Mouse (Mus musculus) MEL (cell line): ENCODE results near the gene Tmem151a. TPM values are rescaled to one million over a fixed set of nuclear protein-coding genes. Genes with fewer than 3 reads are reported as not detected.
A peak's percentile ranks its signal among the peaks of the same experiment; 100 is the strongest.

Experiments
- DNase-seq: peaks from one replicate; pipeline ENCODE4 v3.0.0; 2011; ENCODE audit warnings: low read depth, low spot score
- H3K27ac ChIP-seq: 2 replicates; pipeline ENCODE4 v1.5.1; 2012; ENCODE audit warnings: low read depth, mild to moderate bottlenecking, control low read depth, low read length, moderate library complexity; ENCODE audit not compliant: control insufficient read depth
- H3K27me3 ChIP-seq, 2 experiments: fragments of 150-350 bp in 1 of 2; sonication (generic) in 1 of 2; 2 replicates each; pipeline ENCODE4 v1.6.1; 2012; ENCODE audit warnings: low read length in 2 of 2, mild to moderate bottlenecking in 2 of 2, improper control_type of control experiment in 1 of 2, moderate library complexity in 1 of 2; ENCODE audit not compliant: insufficient read depth in 2 of 2, control insufficient read depth in 1 of 2
- H3K36me3 ChIP-seq, 2 experiments: 2 replicates each; pipeline ENCODE4 v1.6.1; 2012 to 2014; ENCODE audit warnings: low read length in 2 of 2, improper control_type of control experiment in 1 of 2, inconsistent platforms in 1 of 2, mild to moderate bottlenecking in 1 of 2; ENCODE audit not compliant: insufficient read depth in 2 of 2, control insufficient read depth in 1 of 2
- H3K4me1 ChIP-seq, 2 experiments: fragments of 150-350 bp in 1 of 2; sonication (generic) in 1 of 2; 2 replicates each; pipeline ENCODE4 v1.6.1; 2012; ENCODE audit warnings: low read length in 2 of 2, improper control_type of control experiment in 1 of 2, mild to moderate bottlenecking in 1 of 2; ENCODE audit not compliant: insufficient read depth in 2 of 2, control insufficient read depth in 1 of 2
- H3K4me3 ChIP-seq, 2 experiments: fragments of 150-350 bp in 1 of 2; sonication (generic) in 1 of 2; 2 replicates each; pipeline ENCODE4 v1.5.1; 2012; ENCODE audit warnings: low read depth in 2 of 2, low read length in 2 of 2, mild to moderate bottlenecking in 2 of 2, moderate library complexity in 2 of 2, control low read depth in 1 of 2, improper control_type of control experiment in 1 of 2; ENCODE audit not compliant: control insufficient read depth in 1 of 2, insufficient read depth in 1 of 2
- H3K79me2 ChIP-seq: 2 replicates; pipeline ENCODE4 v1.6.1; 2012; ENCODE audit warnings: mild to moderate bottlenecking, low read length, moderate library complexity; ENCODE audit not compliant: control insufficient read depth, poor library complexity, insufficient read depth
- H3K9ac ChIP-seq: 2 replicates; pipeline ENCODE4 v1.6.1; 2012; ENCODE audit warnings: low read depth, mild to moderate bottlenecking, control low read depth, low read length, moderate library complexity; ENCODE audit not compliant: control insufficient read depth, poor library complexity, severe bottlenecking
- H3K9me3 ChIP-seq: fragments of 150-350 bp; sonication (generic); replicated peaks from 2 replicates; pipeline ENCODE4 v1.6.1; 2012; ENCODE audit warnings: mild to moderate bottlenecking, low read length, improper control_type of control experiment, moderate library complexity; ENCODE audit not compliant: insufficient read depth
- CTCF ChIP-seq, 3 experiments: IDR thresholded peaks in 2 of 3; conservative IDR thresholded peaks in 1 of 3; 2 replicates each; pipeline ENCODE4 v1.5.1; 2011 to 2012; ENCODE audit warnings: low read length in 3 of 3, low read depth in 2 of 3, mild to moderate bottlenecking in 2 of 3, improper control_type of control experiment in 1 of 3, inconsistent platforms in 1 of 3, mixed read lengths in 1 of 3, moderate library complexity in 1 of 3; ENCODE audit not compliant: control insufficient read depth in 1 of 3, insufficient read depth in 1 of 3, poor library complexity in 1 of 3, severe bottlenecking in 1 of 3
- E2F4 ChIP-seq: IDR thresholded peaks from 2 replicates; pipeline ENCODE4 v1.6.1; 2011; ENCODE audit warnings: low read depth, low read length, improper control_type of control experiment, borderline replicate concordance
- EP300 ChIP-seq, 2 experiments: IDR thresholded peaks; 2 replicates each; pipeline ENCODE4 v1.6.1; 2011; ENCODE audit warnings: improper control_type of control experiment in 2 of 2, low read length in 2 of 2, low read depth in 1 of 2, mild to moderate bottlenecking in 1 of 2
- GABPA ChIP-seq: IDR thresholded peaks from 2 replicates; pipeline ENCODE4 v1.6.1; 2012; ENCODE audit warnings: low read depth, mild to moderate bottlenecking, inconsistent platforms, low read length, improper control_type of control experiment, moderate library complexity
- GATA1 ChIP-seq: IDR thresholded peaks from 2 replicates; pipeline ENCODE4 v1.6.1; 2011; ENCODE audit warnings: low read depth, low read length, improper control_type of control experiment
- HCFC1 ChIP-seq: IDR thresholded peaks from 2 replicates; pipeline ENCODE4 v1.6.1; 2012; ENCODE audit warnings: low read depth, mild to moderate bottlenecking, inconsistent platforms, low read length, improper control_type of control experiment, moderate library complexity
- KAT2A ChIP-seq: conservative IDR thresholded peaks from 2 replicates; pipeline ENCODE4 v1.6.1; 2012; ENCODE audit warnings: low read depth, low read length, improper control_type of control experiment, inconsistent platforms
- MAFK ChIP-seq: IDR thresholded peaks from 2 replicates; pipeline ENCODE4 v1.6.1; 2011; ENCODE audit warnings: low read depth, mild to moderate bottlenecking, low read length, improper control_type of control experiment, borderline replicate concordance
- MYC ChIP-seq: IDR thresholded peaks from 2 replicates; pipeline ENCODE4 v1.6.1; 2011; ENCODE audit warnings: low read depth, mild to moderate bottlenecking, low read length, improper control_type of control experiment, moderate library complexity
- NRF1 ChIP-seq: IDR thresholded peaks from 2 replicates; pipeline ENCODE4 v1.6.1; 2014; ENCODE audit warnings: low read depth, mild to moderate bottlenecking, inconsistent platforms, low read length, improper control_type of control experiment, moderate library complexity; ENCODE audit not compliant: poor library complexity, insufficient read depth, severe bottlenecking
- POLR2AphosphoS2 ChIP-seq: IDR thresholded peaks from 2 replicates; pipeline ENCODE4 v1.6.1; 2011; ENCODE audit warnings: low read length, improper control_type of control experiment
- POLR2AphosphoS5 ChIP-seq: IDR thresholded peaks from 2 replicates; pipeline ENCODE4 v1.6.1; 2012; ENCODE audit warnings: low read depth, borderline replicate concordance, mild to moderate bottlenecking, inconsistent platforms, low read length, moderate library complexity, mixed read lengths
- RAD21 ChIP-seq: IDR thresholded peaks from 2 replicates; pipeline ENCODE4 v1.6.1; 2011; ENCODE audit warnings: mild to moderate bottlenecking, low read depth, low read length, improper control_type of control experiment
- TBP ChIP-seq: IDR thresholded peaks from 2 replicates; pipeline ENCODE4 v1.8.0; 2011; ENCODE audit warnings: low read depth, low read length, improper control_type of control experiment
- USF2 ChIP-seq, 2 experiments: IDR thresholded peaks; 2 replicates each; pipeline ENCODE4 v1.6.1; 2011 to 2012; ENCODE audit warnings: improper control_type of control experiment in 2 of 2, low read length in 2 of 2, borderline replicate concordance in 1 of 2, inconsistent platforms in 1 of 2, low read depth in 1 of 2, mild to moderate bottlenecking in 1 of 2; ENCODE audit not compliant: insufficient read depth in 1 of 2
- ZC3H11A ChIP-seq: IDR thresholded peaks from 2 replicates; pipeline ENCODE4 v1.6.1; 2012; ENCODE audit warnings: low read depth, mild to moderate bottlenecking, inconsistent platforms, low read length, improper control_type of control experiment
- ZMIZ1 ChIP-seq: IDR thresholded peaks from 2 replicates; pipeline ENCODE4 v1.6.1; 2012; ENCODE audit warnings: low read depth, mild to moderate bottlenecking, inconsistent platforms, low read length, improper control_type of control experiment, moderate library complexity
- ZNF384 ChIP-seq: IDR thresholded peaks from 2 replicates; pipeline ENCODE4 v1.6.1; 2012; ENCODE audit warnings: low read depth, mild to moderate bottlenecking, inconsistent platforms, low read length, improper control_type of control experiment
- polyA plus RNA-seq, 2 experiments: library from polyadenylated mRNA; stranded (reverse) in 1 of 2; unstranded in 1 of 2; fragments of >175 nt in 1 of 2; fragments of >200 nt in 1 of 2; gene quantifications; 2 replicates each; pipeline versions ENCODE4 v1.2.1 to v1.2.4; 2012; ENCODE audit warnings: low replicate concordance in 2 of 2, low read depth in 1 of 2; ENCODE audit not compliant: insufficient read length in 2 of 2, insufficient read depth in 1 of 2, missing spikeins in 1 of 2
- total RNA-seq: library from RNA; depleted of rRNA; stranded (reverse); fragments of 300-350 nt; gene quantifications from 2 replicates; pipeline ENCODE4 v1.2.3, GENCODE M21; 2012

Tmem151a gene
- total and polyA plus RNA-seq, 3 experiments = 0.63 TPM; not detected in 2

DNA sequence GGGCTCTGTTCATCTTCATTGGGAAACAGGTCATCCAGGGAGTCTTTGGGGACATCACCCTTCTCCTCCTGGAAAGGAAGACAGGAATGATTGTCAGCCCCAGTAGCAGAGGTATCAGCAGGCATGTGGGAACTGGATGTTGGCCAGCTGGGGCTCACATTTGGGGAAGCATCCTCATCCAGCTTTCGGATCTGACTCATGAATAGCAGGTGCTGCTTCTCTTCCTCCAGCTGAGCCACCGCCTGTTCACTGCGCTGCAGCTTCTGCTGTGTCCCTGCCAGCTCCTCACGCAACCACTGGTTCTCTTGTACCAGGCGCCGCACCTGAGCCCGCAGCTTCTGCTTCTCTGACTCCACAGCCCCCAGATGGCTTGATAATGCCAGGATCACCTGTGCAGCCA is 28.5 kb upstream of the Tmem151a start:
- no peak overlapping the region for H3K4me3 ChIP-seq
- DNase-seq = no peak
- H3K9me3 ChIP-seq = no peaks in the 10 kb centered on the region
- H3K9ac ChIP-seq = no peak overlapping the region
- H3K4me1 ChIP-seq = peaks cover 0 to 3% of the 10 kb centered on the region in 2 experiments; a peak in 1 of 4 replicates
- no peaks in the 10 kb centered on the region for H3K36me3 ChIP-seq
- H3K79me2 ChIP-seq = peaks cover 5% of the 10 kb centered on the region; the same call in 1 of the 2 replicates
- no peak for TF ChIP-seq ZC3H11A
- TF ChIP-seq GATA1 = no peak
- TF ChIP-seq HCFC1 = no peak
- no peak for TF ChIP-seq ZNF384
- no peak for TF ChIP-seq TBP
- no peak for TF ChIP-seq E2F4
- TF ChIP-seq GABPA = no peak
- no peak for TF ChIP-seq CTCF (IDR thresholded peaks at IDR 0.05 in 2 of 3, conservative IDR thresholded peaks at IDR 0.05 in 1 of 3; ENCODE audit: control insufficient read depth in 1 of 3, insufficient read depth in 1 of 3, low read depth in 2 of 3, low read length in 3 of 3, poor library complexity in 1 of 3, severe bottlenecking in 1 of 3)
- no peak for TF ChIP-seq MYC
- no peak for TF ChIP-seq POLR2AphosphoS5
- no peak for TF ChIP-seq KAT2A
- no peak for TF ChIP-seq RAD21
- TF ChIP-seq USF2 (IDR thresholded peaks at IDR 0.05; ENCODE audit: borderline replicate concordance in 1 of 2, insufficient read depth in 1 of 2, low read depth in 1 of 2, low read length in 2 of 2) = no peak
- TF ChIP-seq POLR2AphosphoS2 = no peak
- no peak for TF ChIP-seq ZMIZ1
- no peak for TF ChIP-seq EP300 (IDR thresholded peaks at IDR 0.05; ENCODE audit: low read depth in 1 of 2, low read length in 2 of 2)
- TF ChIP-seq NRF1 = no peak
- no peak for TF ChIP-seq MAFK
- TF ChIP-seq, all 39 proteins: peak for 0
- no peaks in the 10 kb centered on the region for H3K27me3 ChIP-seq
- no peak overlapping the region for H3K27ac ChIP-seq

GRCm38 (mm10) chr19:5109659-5110453 is 24.5 kb upstream of the Tmem151a start:
- no peaks in the 10 kb centered on the region for H3K27me3 ChIP-seq
- H3K36me3 ChIP-seq = peaks cover 0 to 6% of the 10 kb centered on the region in 2 experiments; a peak in 2 of 4 replicates
- no peak overlapping the region for H3K9ac ChIP-seq
- TF ChIP-seq MAFK (no peak), CTCF (IDR thresholded peaks at IDR 0.05 in 2 of 3, conservative IDR thresholded peaks at IDR 0.05 in 1 of 3; ENCODE audit: control insufficient read depth in 1 of 3, insufficient read depth in 1 of 3, low read depth in 2 of 3, low read length in 3 of 3, poor library complexity in 1 of 3, severe bottlenecking in 1 of 3) (peak; percentile 61 to 83 (median 62))
- H3K4me3 ChIP-seq = no peak overlapping the region
- H3K79me2 ChIP-seq = peaks cover 9% of the 10 kb centered on the region; the same call in 1 of the 2 replicates
- DNase-seq = peak; percentile 50
- peaks cover 2 to 6% of the 10 kb centered on the region in 2 experiments; a peak in 3 of 4 replicates for H3K4me1 ChIP-seq
- H3K27ac ChIP-seq = no peak overlapping the region
- no peaks in the 10 kb centered on the region for H3K9me3 ChIP-seq
